Mouse (Mus musculus): ENCODE results near the gene Tbc1d10b. TPM values are rescaled to one million over a fixed set of nuclear protein-coding genes. Genes with fewer than 3 reads are reported as not detected.
"Not testable (repeated sequence)": the region's sequence is repeated elsewhere in the genome, so short reads cannot be mapped to it uniquely, and the experiment has no call there.

The Tbc1d10b gene
- polyA plus RNA-seq (2015; fragmentation: Nextera tagmentation; extraction: Ambion mirVana): 23.4 and 26.7 TPM in 2 replicates

DNA sequence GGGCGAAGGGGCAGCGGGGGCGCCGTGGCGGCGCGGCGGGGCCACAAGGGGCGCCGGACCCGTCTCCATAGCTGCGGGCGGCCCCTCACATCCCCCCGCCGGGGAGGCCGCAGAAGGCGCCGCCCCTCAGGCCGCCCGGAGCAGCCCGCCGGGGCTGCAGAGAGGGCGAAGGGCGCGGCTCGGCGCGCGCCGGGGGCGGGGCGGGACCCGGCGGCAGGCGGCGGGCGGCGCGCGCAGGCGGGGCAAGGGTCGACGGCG is at the start of gene Tbc1d10b:
Gene Tbc1d10b, minus strand, starts transcription at position 174 of the 258 bp plus-strand sequence.
- peak within 1 kb of the TSS; percentile 93 for H3K27ac ChIP-seq
- peaks cover 37% of the 10 kb centered on the region for H3K4me1 ChIP-seq
- peak within 1 kb of the TSS; percentile 95 for H3K9ac ChIP-seq
- peak within 1 kb of the TSS; percentile 92 for H3K4me3 ChIP-seq (replicated peaks)
- under 1% methylated on average over 33 of the region's 44 CpGs for WGBS
- H3K4me2 ChIP-seq: peak within 1 kb of the TSS; percentile 91
- H3K27me3 ChIP-seq: no peaks in the 10 kb centered on the region; the same call in 1 of the 2 replicates
- ATAC-seq (replicated peaks; ENCODE audit: low FRiP score): peak; percentile 43
- H3K9me3 ChIP-seq (replicated peaks): no peaks in the 10 kb centered on the region
- peaks cover 10% of the 10 kb centered on the region for H3K36me3 ChIP-seq

DNA sequence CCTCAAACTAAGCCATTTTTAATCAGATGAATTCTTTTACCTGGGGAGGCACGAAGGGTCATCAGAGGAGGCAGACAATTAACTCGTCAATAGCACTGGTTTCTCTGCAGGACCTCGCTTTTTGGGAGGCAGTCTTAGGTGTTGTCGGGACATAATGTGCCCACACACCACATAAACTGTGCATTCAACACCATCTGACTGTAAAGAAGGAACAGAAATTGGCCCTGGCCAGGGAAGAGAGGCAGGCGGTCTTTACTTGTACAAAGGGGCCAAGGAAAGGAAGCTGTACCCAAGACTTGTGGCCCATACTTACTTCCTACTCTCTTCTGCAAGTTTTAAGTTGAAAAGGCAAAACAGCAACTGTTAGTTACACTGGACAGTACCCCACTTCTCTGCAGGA is 48.2 kb upstream of the Tbc1d10b start:
- Histone ChIP-seq H3K9ac (no peak overlapping the region), H3K9me3 (replicated peaks) (no peaks in the 10 kb centered on the region), H3K4me2 (no peak overlapping the region), H3K27me3 (no peaks in the 10 kb centered on the region), H3K4me1 (peaks cover 40% of the 10 kb centered on the region), H3K4me3 (replicated peaks) (no peak overlapping the region), H3K27ac (no peak overlapping the region), H3K36me3 (peaks cover 39% of the 10 kb centered on the region)
- ATAC-seq (replicated peaks; ENCODE audit: low FRiP score): no peak
- 91% methylated on average over 5 of the region's 5 CpGs for WGBS

DNA sequence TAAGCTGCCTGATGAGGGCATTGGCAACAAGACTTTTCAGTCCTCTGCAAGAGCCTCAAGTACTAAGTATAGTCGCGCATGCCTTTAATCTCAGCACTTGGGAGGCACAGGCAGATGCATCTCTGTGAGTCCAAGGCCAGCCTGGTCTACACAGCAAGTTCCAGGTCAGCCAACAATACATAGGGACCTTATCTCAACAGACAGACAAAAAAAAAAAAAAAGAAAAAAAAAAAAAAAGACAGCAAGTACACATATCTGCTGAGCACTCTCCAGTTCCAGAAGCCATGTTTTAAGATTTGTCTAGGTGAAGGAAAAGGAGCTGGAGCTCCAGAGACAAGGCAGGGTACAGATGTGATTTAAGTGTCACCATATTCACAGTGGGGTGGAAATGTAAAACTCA is 47.7 kb upstream of the Tbc1d10b start:
- H3K4me3 ChIP-seq (replicated peaks): no peak overlapping the region
- H3K9ac ChIP-seq: no peak overlapping the region
- 91% methylated on average over 2 of the region's 2 CpGs for WGBS
- no peaks in the 10 kb centered on the region for H3K27me3 ChIP-seq
- H3K4me1 ChIP-seq: peaks cover 37% of the 10 kb centered on the region
- H3K9me3 ChIP-seq (replicated peaks): no peaks in the 10 kb centered on the region
- ATAC-seq (replicated peaks; ENCODE audit: low FRiP score): no peak
- peaks cover 42% of the 10 kb centered on the region for H3K36me3 ChIP-seq
- no peak overlapping the region for H3K27ac ChIP-seq
- H3K4me2 ChIP-seq: no peak overlapping the region

DNA sequence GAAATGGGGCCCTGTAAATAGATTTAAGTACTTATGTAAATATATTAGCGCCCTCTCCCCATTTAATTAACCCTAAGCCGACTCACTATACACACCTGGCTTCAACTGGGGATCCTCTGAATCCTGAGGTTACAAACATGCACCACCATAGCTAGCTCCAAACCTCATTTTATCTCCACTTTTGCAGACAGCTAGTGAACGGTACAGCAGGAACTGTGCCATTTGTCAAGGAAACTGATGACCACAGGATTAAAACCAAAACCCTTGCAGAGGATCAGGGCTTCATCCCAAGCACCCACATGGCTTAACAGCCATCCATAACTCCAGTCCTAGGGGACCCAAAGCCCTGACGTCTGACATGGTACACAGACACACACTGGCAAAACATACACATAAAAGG is 46.7 kb upstream of the Tbc1d10b start:
- peak overlapping the region; percentile 96 for H3K27ac ChIP-seq
- no peaks in the 10 kb centered on the region for H3K27me3 ChIP-seq
- peak overlapping the region; percentile 60 for H3K4me3 ChIP-seq (replicated peaks)
- H3K36me3 ChIP-seq: peaks cover 47% of the 10 kb centered on the region
- peaks cover 33% of the 10 kb centered on the region for H3K4me1 ChIP-seq
- H3K4me2 ChIP-seq: peak overlapping the region; percentile 96
- 13% methylated on average over 4 of the region's 4 CpGs for WGBS
- H3K9ac ChIP-seq: peak overlapping the region; percentile 72
- ATAC-seq (replicated peaks; ENCODE audit: low FRiP score): no peak
- no peaks in the 10 kb centered on the region for H3K9me3 ChIP-seq (replicated peaks)

DNA sequence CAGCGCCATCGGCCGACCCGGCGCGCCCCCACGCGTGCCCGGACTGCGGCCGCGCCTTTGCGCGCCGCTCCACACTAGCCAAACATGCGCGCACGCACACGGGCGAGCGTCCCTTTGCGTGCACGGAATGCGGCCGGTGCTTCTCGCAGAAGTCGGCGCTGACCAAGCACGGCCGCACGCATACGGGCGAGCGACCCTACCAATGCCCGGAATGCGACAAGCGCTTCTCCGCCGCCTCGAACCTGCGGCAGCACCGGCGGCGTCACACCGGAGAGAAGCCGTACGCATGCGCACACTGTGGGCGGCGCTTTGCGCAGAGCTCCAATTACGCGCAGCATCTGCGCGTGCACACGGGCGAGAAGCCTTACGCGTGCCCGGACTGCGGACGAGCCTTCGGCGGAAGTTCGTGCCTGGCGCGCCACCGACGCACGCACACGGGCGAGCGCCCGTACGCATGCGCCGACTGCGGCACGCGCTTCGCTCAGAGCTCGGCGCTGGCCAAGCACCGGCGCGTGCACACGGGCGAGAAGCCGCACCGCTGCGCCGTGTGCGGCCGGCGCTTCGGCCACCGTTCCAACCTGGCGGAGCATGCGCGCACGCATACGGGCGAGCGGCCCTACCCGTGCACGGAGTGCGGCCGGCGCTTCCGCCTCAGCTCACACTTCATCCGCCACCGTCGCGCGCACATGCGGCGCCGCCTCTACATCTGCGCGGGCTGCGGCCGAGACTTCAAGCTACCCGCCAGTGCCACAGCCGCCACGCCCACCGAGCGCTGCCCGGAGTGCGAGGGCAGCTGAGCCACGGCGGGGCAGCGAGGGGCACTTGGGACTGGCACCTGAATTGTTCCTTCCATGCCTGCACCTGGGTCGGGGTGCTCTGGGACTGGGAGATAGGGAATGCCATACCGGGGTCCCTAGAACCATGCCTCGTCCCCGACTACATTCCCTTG is 45.8 kb upstream of the Tbc1d10b start:
- peak overlapping the region; percentile 96 for H3K27ac ChIP-seq
- H3K4me3 ChIP-seq (replicated peaks): peak overlapping the region; percentile 60
- under 1% methylated on average over 135 of the region's 136 CpGs for whole genome bisulfite sequencing
- peak overlapping the region; percentile 72 for H3K9ac ChIP-seq
- no peaks in the 10 kb centered on the region for H3K9me3 ChIP-seq (replicated peaks)
- no peaks in the 10 kb centered on the region for H3K27me3 ChIP-seq
- H3K36me3 ChIP-seq: peaks cover 55% of the 10 kb centered on the region
- ATAC-seq (replicated peaks; ENCODE audit: low FRiP score): peak; percentile 96
- peaks cover 26% of the 10 kb centered on the region for H3K4me1 ChIP-seq
- H3K4me2 ChIP-seq: peak overlapping the region; percentile 96

DNA sequence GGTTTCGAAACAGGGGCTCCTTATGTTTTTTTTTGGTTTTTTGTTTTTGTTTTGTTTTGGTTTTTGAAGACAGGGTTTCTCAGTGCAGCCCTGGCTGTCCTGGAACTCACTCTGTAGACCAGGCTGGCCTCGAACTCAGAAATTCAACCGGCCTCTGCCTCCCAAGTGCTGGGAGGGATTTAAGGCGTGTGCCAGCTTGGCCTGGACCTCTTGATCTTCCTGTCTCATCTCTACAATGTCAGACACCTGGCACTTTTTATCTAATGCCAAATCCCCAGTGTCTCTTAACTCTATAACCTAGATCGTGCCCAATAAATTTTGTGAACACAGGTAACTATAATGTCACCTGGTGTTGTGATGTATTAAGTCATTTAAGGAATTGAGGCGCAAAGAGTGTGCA is 45.1 kb upstream of the Tbc1d10b start:
- 75% methylated on average over 6 of the region's 6 CpGs for WGBS
- peak overlapping the region; percentile 96 for H3K27ac ChIP-seq

DNA sequence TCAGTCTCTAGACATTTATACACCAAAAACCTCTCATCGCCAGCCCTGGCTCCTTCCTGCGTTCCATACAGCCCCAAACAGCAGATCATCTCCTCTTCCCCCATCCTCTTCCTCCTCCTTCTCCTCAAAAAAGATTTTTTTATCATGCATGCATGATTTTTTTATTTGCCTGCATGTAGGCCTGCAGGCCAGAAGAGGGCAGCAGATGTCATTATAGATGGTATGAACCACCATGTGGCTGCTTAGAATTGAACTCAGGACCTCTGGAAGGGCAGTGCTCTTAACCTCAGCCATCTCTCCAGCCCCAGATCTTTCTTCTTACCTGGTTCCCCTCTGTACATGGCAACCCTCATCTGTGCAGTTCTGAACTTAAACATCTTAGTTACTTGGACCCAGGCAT is 44.1 kb upstream of the Tbc1d10b start:
- H3K27ac ChIP-seq: no peak overlapping the region
- no peak overlapping the region for H3K9ac ChIP-seq
- H3K4me3 ChIP-seq (replicated peaks): no peak overlapping the region
- H3K27me3 ChIP-seq: no peaks in the 10 kb centered on the region
- WGBS: 92% methylated on average over 2 of the region's 2 CpGs
- ATAC-seq (replicated peaks; ENCODE audit: low FRiP score): no peak
- peaks cover 20% of the 10 kb centered on the region for H3K4me1 ChIP-seq
- no peak overlapping the region for H3K4me2 ChIP-seq
- no peaks in the 10 kb centered on the region for H3K9me3 ChIP-seq (replicated peaks)
- peaks cover 58% of the 10 kb centered on the region for H3K36me3 ChIP-seq

More for the DNA sequence above, 45.1 kb upstream of the Tbc1d10b start:
- ATAC-seq (replicated peaks; ENCODE audit: low FRiP score): no peak
- H3K9ac ChIP-seq: peak overlapping the region; percentile 66
- peak overlapping the region; percentile 96 for H3K4me2 ChIP-seq
- H3K36me3 ChIP-seq: peaks cover 58% of the 10 kb centered on the region
- H3K4me3 ChIP-seq (replicated peaks): peak overlapping the region; percentile 60
- peaks cover 20% of the 10 kb centered on the region for H3K4me1 ChIP-seq
- no peaks in the 10 kb centered on the region for H3K9me3 ChIP-seq (replicated peaks)
- no peaks in the 10 kb centered on the region for H3K27me3 ChIP-seq

DNA sequence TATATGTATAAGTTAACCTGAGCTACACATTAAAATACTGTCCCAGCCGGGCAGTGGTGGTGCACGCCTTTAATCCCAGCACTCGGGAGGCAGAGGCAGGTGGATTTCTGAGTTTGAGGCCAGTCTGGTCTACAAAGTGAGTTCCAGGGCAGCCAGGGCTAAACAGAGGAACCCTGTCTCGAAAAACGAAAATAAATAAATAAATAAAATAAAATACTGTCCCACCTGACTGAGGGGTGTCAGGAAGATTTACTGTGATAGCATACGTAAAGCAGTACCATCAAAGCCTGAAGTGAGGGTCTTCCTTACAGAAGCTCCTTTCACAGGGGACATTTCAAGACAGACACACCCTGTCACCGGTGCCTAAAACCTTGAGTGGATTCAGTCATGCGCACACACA is 42.2 kb upstream of the Tbc1d10b start:
- H3K9ac ChIP-seq; H3K4me3 ChIP-seq (replicated peaks); H3K27me3 ChIP-seq; H3K4me2 ChIP-seq; ATAC-seq (replicated peaks; ENCODE audit: low FRiP score); H3K9me3 ChIP-seq (replicated peaks); H3K27ac ChIP-seq: not testable (repeated sequence)
- 88% methylated on average over 8 of the region's 8 CpGs for WGBS
- peaks cover 56% of the 10 kb centered on the region for H3K36me3 ChIP-seq
- H3K4me1 ChIP-seq: peaks cover 38% of the 10 kb centered on the region

DNA sequence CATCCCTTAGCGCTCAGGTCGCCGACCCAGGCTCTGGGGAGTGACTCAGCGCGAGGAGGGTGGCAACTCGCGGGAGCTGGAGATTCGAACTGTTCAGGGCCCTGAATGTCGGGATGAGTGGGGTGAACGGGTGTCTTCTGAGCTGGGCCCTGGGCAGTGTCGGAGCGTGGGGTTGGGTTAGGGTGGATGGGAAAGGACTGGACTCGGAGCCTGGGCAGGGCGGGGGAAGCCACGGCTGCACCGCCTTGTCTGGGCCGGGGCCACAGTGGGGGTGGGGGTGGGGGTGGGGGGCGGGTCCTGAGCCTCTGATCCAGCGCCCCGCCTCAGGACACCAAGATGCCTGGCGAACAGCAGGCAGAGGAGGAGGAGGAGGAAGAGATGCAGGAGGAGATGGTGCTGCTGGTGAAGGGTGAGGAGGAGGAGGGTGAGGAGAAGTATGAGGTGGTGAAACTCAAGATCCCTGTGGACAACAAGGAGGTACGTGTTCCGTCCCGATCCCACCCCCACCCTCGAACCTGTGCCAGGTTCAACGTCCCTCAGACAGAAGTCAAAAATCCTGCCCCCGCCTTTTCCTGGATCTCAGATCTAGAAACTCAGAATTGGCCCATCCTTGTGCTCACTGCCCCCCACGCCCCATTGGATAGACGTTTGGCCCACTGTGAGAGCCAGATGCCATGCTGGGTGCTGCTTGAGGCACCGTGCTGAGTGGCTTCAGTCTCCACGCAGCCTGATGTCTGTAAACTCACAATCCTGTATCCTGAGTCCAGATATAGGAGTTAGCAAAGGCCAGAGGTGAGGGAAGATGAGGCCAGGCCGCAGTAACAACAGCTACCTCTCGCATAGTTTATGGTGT is 36.6 kb upstream of the Tbc1d10b start:
- peaks cover 37% of the 10 kb centered on the region for H3K4me1 ChIP-seq
- peak overlapping the region; percentile 74 for H3K4me3 ChIP-seq (replicated peaks)
- H3K4me2 ChIP-seq: peak overlapping the region; percentile 80
- peak; percentile 84 for ATAC-seq (replicated peaks; ENCODE audit: low FRiP score)
- WGBS: 7% methylated on average over 32 of the region's 33 CpGs
- H3K27ac ChIP-seq: peak overlapping the region; percentile 97
- no peaks in the 10 kb centered on the region for H3K9me3 ChIP-seq (replicated peaks)
- peak overlapping the region; percentile 98 for H3K9ac ChIP-seq
- H3K27me3 ChIP-seq: no peaks in the 10 kb centered on the region
- peaks cover 39% of the 10 kb centered on the region for H3K36me3 ChIP-seq

DNA sequence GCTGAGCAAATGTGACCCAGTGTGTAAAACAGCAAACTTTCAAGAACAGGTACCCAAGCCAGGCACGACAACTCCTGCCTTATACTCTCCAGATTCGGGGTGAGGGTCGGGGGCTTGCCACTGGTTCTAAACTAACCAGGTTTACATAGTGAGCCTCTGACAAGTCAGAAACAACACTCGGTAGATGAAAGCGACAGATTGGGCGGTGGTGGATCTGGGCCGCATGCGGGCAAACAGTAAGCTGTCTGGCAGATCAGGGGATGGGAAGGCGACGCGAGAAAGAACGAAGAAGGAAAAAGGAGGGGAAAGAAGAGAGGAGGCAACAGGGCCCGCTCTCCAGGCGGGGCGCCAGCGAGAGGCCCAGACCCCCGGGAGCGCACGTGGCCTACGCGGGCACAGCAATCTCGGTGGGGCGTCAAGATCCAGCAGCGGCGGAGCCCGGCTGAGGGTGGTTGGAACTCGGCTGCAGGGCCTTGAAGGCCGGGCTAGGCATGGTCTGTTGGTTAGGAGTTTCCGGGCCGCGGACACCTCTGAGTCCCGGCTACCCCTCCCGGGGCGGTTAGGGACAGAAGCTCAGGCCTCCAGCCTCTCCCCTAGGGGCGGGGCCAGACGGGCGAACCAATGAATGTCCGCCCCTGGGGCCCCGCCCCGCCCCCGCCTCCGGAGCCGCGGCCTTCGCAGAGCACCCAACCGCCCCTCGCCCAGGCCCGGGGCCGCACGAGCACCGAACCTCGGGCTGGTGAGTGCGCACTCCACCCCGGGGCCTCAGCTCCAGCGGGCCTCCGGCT is 35.8 kb upstream of the Tbc1d10b start, which contains the start of gene Zfp771:
Gene Zfp771, plus strand, starts transcription at position 405 of the 788 bp plus-strand sequence.
- no peaks in the 10 kb centered on the region for H3K9me3 ChIP-seq (replicated peaks)
- peak within 1 kb of the TSS; percentile 74 for H3K4me3 ChIP-seq (replicated peaks)
- peak within 1 kb of the TSS; percentile 98 for H3K9ac ChIP-seq
- peaks cover 35% of the 10 kb centered on the region for H3K4me1 ChIP-seq
- under 1% methylated on average over 46 of the region's 56 CpGs for WGBS
- peak within 1 kb of the TSS; percentile 97 for H3K27ac ChIP-seq
- peaks cover 36% of the 10 kb centered on the region for H3K36me3 ChIP-seq
- no peaks in the 10 kb centered on the region for H3K27me3 ChIP-seq
- ATAC-seq (replicated peaks; ENCODE audit: low FRiP score): peak; percentile 97
- peak within 1 kb of the TSS; percentile 80 for H3K4me2 ChIP-seq

DNA sequence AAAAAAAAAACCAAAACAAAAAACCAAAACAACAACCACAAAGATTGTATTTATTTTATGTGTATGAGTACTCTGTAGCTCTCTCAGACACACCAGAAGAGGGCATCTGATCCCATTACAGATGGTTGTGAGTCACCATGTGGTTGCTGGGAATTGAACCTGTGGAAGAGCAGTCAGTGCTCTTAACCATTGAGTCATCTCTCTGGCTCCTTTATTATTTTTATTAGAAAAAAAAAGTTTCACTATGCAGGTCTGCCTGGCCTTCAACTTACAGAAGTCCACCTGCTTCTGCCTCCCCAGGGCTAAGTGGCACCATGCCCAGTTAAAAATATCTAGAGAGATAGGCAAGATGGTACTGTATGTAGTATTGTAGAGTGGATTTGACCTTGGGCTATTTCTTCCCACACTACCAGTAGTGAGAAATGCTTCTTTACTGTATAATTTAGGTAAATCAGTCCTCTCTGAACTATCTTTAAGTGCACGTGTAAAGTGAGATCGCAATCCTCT is 35.1 kb upstream of the Tbc1d10b start:
- peak overlapping the region; percentile 80 for H3K4me2 ChIP-seq
- peaks cover 38% of the 10 kb centered on the region for H3K36me3 ChIP-seq
- peak overlapping the region; percentile 98; the same call in 1 of the 2 replicates for H3K9ac ChIP-seq
- WGBS: 31% methylated on average over 2 of the region's 2 CpGs
- H3K27me3 ChIP-seq: no peaks in the 10 kb centered on the region
- peaks cover 35% of the 10 kb centered on the region for H3K4me1 ChIP-seq
- H3K4me3 ChIP-seq (replicated peaks): peak overlapping the region; percentile 74
- H3K9me3 ChIP-seq (replicated peaks): no peaks in the 10 kb centered on the region
- H3K27ac ChIP-seq: peak overlapping the region; percentile 97
- ATAC-seq (replicated peaks; ENCODE audit: low FRiP score): no peak
